Mouse (Mus musculus): Measurements from ENCODE around the gene Nol11. TPM values are rescaled to one million over a fixed set of nuclear protein-coding genes. Genes with fewer than 3 reads are reported as not detected.
A peak's percentile ranks its signal among the peaks of the same experiment; 100 is the strongest.

Gene Nol11
- polyA plus RNA-seq, 1 experiment from 2014 or later: 48.8 TPM

DNA sequence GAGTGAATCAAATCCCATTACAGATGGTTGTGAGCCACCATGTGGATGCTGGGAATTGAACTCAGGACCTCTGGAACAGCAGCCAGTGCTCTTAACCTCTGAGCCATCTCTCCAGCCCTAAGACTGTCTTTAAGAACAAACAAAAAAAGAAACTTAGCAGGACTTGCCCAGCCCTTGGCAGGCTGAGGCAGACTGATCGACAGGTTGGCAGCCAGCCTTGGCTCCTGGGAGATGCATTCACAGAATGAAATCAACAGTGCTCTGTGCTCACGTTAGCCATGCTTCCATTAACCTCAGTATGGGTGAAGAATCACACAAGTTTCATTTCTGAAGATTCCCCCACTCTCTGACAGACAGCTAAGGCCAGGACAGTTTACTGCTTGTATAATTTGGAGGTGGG, 1.2 kb upstream of the Nol11 start:
- no peaks in the 10 kb centered on the region for H3K9me3 ChIP-seq (replicated peaks; ENCODE audit: control insufficient read depth, low read length)
- no peak overlapping the region for H3K4me2 ChIP-seq
- H3K4me1 ChIP-seq (ENCODE audit: control insufficient read depth, insufficient read depth, low read length): peaks cover 6% of the 10 kb centered on the region; the same call in 1 of the 2 replicates
- peaks cover 5% of the 10 kb centered on the region for H3K36me3 ChIP-seq (ENCODE audit: control insufficient read depth, insufficient read depth, low read length)
- H3K4me3 ChIP-seq (ENCODE audit: low read depth, low read length): no peak overlapping the region
- H3K9ac ChIP-seq (ENCODE audit: low read depth, low read length): no peak overlapping the region
- 71% methylated on average over 2 of the region's 2 CpGs for WGBS (ENCODE audit: insufficient replicate concordance)
- H3K27ac ChIP-seq (ENCODE audit: low read depth, low read length): no peak overlapping the region
- H3K27me3 ChIP-seq (ENCODE audit: control insufficient read depth, insufficient read depth, low read length): no peaks in the 10 kb centered on the region
- no peak for ATAC-seq (replicated peaks; ENCODE audit: insufficient number of reproducible peaks, low FRiP score, low TSS enrichment)

DNA sequence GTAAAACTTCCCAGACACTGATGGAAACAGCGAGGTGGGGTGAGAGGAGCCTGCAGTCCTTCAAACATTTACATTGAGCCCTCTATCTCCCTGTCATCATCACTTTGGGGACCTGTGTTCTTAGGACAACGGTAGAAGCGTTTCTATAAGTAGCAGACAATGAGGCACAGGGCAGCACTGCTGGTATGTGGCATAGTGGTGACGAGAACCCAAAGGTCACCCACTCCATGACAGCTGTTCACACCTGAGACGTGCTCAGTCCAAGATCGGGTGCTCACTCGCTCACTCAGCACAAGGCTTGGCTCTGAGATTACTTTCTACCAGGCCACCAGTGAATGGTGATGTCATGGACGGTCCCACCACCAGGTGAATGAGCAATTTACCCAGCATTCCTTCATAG, 5.4 kb downstream of the Nol11 start:
- Histone ChIP-seq H3K9me3 (replicated peaks; ENCODE audit: control insufficient read depth, low read length) (no peaks in the 10 kb centered on the region), H3K36me3 (ENCODE audit: control insufficient read depth, insufficient read depth, low read length) (peaks cover 19% of the 10 kb centered on the region), H3K27ac (ENCODE audit: low read depth, low read length) (no peak overlapping the region), H3K9ac (ENCODE audit: low read depth, low read length) (no peak overlapping the region), H3K27me3 (ENCODE audit: control insufficient read depth, insufficient read depth, low read length) (no peaks in the 10 kb centered on the region), H3K4me2 (no peak overlapping the region), H3K4me1 (ENCODE audit: control insufficient read depth, insufficient read depth, low read length) (peaks cover 5% of the 10 kb centered on the region; the same call in 1 of the 2 replicates), H3K4me3 (ENCODE audit: low read depth, low read length) (no peak overlapping the region)
- 61% methylated on average over 8 of the region's 8 CpGs for WGBS (ENCODE audit: insufficient replicate concordance)
- no peak for ATAC-seq (replicated peaks; ENCODE audit: insufficient number of reproducible peaks, low FRiP score, low TSS enrichment)

DNA sequence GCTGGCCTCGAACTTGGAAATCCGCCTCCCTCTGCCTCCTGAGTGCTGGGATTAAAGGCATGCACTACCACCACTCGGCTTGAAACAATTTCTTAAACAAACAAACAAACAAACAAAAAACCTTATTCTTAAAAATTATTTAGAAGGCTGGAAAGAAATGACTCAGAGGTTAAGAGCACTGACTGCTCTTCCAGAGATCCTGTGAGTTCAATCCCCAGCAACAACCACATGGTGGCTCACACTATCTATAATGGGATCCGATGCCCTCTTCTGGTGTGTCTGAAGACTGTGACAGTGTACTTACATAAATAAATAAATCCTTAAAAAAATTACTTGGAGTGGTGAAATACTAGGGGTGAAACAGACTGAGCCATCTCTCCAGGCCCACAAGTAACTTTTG, 28.0 kb downstream of the Nol11 start:
- no peaks in the 10 kb centered on the region for H3K27me3 ChIP-seq (ENCODE audit: control insufficient read depth, insufficient read depth, low read length)

DNA sequence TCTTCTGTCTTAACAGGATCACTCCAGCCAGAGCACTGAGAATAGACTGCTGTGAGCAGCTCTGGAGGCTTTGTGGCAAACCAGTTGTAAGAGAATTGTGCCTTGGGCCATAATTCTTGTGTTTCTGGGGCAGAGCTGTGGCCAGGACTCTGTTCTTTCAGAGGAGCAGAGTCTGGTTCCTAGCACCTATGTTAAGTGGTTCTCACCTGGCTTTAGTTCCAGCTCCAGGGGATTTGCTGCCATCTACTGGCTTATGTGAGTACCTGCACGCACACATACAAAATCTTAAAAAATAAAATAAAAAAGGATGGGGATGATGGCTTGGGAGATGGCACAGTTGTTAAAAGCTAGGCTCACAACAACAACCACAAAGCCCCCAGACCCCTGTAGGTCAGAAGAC, 30.1 kb downstream of the Nol11 start:
- 53% methylated on average over 1 of the region's 1 CpGs for WGBS (ENCODE audit: insufficient replicate concordance)
- Histone ChIP-seq H3K27ac (ENCODE audit: low read depth, low read length) (no peak overlapping the region), H3K4me1 (ENCODE audit: control insufficient read depth, insufficient read depth, low read length) (peaks cover 3% of the 10 kb centered on the region; the same call in 1 of the 2 replicates), H3K4me3 (ENCODE audit: low read depth, low read length) (no peak overlapping the region), H3K27me3 (ENCODE audit: control insufficient read depth, insufficient read depth, low read length) (no peaks in the 10 kb centered on the region), H3K9ac (ENCODE audit: low read depth, low read length) (no peak overlapping the region), H3K9me3 (replicated peaks; ENCODE audit: control insufficient read depth, low read length) (no peaks in the 10 kb centered on the region; the same call in 1 of the 2 replicates), H3K4me2 (no peak overlapping the region), H3K36me3 (ENCODE audit: control insufficient read depth, insufficient read depth, low read length) (no peaks in the 10 kb centered on the region)
- ATAC-seq (replicated peaks; ENCODE audit: insufficient number of reproducible peaks, low FRiP score, low TSS enrichment): no peak

More for the DNA sequence above, 28.0 kb downstream of the Nol11 start:
- ATAC-seq (replicated peaks; ENCODE audit: insufficient number of reproducible peaks, low FRiP score, low TSS enrichment): no peak
- peaks cover 3% of the 10 kb centered on the region for H3K36me3 ChIP-seq (ENCODE audit: control insufficient read depth, insufficient read depth, low read length)
- no peak overlapping the region for H3K4me3 ChIP-seq (ENCODE audit: low read depth, low read length)
- H3K4me1 ChIP-seq (ENCODE audit: control insufficient read depth, insufficient read depth, low read length): peaks cover 3% of the 10 kb centered on the region; the same call in 1 of the 2 replicates
- H3K9ac ChIP-seq (ENCODE audit: low read depth, low read length): no peak overlapping the region
- H3K9me3 ChIP-seq (replicated peaks; ENCODE audit: control insufficient read depth, low read length): no peaks in the 10 kb centered on the region; the same call in 1 of the 2 replicates
- H3K27ac ChIP-seq (ENCODE audit: low read depth, low read length): no peak overlapping the region
- no peak overlapping the region for H3K4me2 ChIP-seq
- 75% methylated on average over 4 of the region's 4 CpGs for WGBS (ENCODE audit: insufficient replicate concordance)

DNA sequence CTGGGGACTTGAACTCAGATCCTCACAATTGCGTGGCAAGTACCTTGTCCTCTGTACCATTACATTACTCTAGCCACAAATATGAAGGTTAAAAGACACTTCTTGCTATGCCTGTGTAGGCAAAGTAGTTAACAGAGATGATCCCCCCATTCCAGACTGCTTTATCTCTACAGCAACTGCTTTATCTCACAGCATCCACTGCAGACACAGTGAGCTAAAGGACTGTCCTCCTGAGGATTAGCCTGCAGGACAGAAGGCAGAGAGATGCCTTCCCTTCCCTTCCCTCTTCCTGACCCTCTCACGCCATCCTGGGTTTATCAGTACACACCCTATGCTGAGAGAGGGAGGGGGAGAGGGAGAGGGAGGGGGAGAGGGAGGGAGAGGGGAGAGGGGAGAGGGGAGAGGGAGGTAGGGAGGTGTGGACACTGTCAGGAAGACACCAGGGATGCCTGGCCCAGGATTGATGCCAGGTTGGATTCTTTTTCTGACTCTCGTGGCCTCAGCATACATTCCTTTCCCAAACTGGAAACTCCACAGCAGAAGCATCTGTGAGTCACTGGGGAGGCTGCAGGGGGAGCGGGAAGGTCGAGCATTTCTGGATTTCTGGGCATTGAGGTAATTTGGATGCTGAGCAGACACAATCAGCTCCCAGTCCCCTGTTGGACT, 32.1 kb downstream of the Nol11 start:
- H3K27ac ChIP-seq (ENCODE audit: low read depth, low read length): peak overlapping the region; percentile 48
- H3K9me3 ChIP-seq (replicated peaks; ENCODE audit: control insufficient read depth, low read length): no peaks in the 10 kb centered on the region; the same call in 1 of the 2 replicates
- H3K4me2 ChIP-seq: no peak overlapping the region
- H3K9ac ChIP-seq (ENCODE audit: low read depth, low read length): no peak overlapping the region
- no peaks in the 10 kb centered on the region for H3K36me3 ChIP-seq (ENCODE audit: control insufficient read depth, insufficient read depth, low read length)
- H3K4me3 ChIP-seq (ENCODE audit: low read depth, low read length): no peak overlapping the region
- peaks cover 3% of the 10 kb centered on the region; the same call in 1 of the 2 replicates for H3K4me1 ChIP-seq (ENCODE audit: control insufficient read depth, insufficient read depth, low read length)
- 28% methylated on average over 5 of the region's 5 CpGs for WGBS (ENCODE audit: insufficient replicate concordance)
- ATAC-seq (replicated peaks; ENCODE audit: insufficient number of reproducible peaks, low FRiP score, low TSS enrichment): peak; percentile 55; the same call in 1 of the 2 replicates
- H3K27me3 ChIP-seq (ENCODE audit: control insufficient read depth, insufficient read depth, low read length): no peaks in the 10 kb centered on the region

DNA sequence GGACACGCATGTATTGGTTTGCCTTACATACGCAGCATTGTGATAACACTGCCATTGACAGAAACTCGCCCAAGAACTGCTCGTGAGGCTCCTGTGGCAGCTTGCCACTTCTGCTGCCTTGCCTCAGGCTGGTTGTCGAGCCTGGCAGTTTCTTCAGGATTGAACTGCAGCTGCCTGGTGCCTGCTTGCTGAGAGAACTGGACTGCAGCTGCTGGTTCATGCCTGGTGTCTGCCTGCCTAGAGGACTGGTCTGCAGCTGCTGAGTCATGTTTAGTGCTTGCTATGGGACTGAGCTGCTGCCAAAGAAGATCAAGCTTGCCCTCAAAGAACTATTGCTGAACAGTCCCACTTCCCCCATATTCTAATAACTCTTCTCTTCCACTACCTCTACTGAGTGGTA, 33.9 kb downstream of the Nol11 start:
- no peak overlapping the region for H3K9ac ChIP-seq (ENCODE audit: low read depth, low read length)
- H3K4me2 ChIP-seq: no peak overlapping the region
- no peak overlapping the region for H3K4me3 ChIP-seq (ENCODE audit: low read depth, low read length)
- H3K36me3 ChIP-seq (ENCODE audit: control insufficient read depth, insufficient read depth, low read length): no peaks in the 10 kb centered on the region
- WGBS (ENCODE audit: insufficient replicate concordance): 83% methylated on average over 5 of the region's 5 CpGs
- no peaks in the 10 kb centered on the region for H3K27me3 ChIP-seq (ENCODE audit: control insufficient read depth, insufficient read depth, low read length)
- ATAC-seq (replicated peaks; ENCODE audit: insufficient number of reproducible peaks, low FRiP score, low TSS enrichment): no peak
- no peak overlapping the region for H3K27ac ChIP-seq (ENCODE audit: low read depth, low read length)
- H3K9me3 ChIP-seq (replicated peaks; ENCODE audit: control insufficient read depth, low read length): no peaks in the 10 kb centered on the region; the same call in 1 of the 2 replicates
- peaks cover 3% of the 10 kb centered on the region; the same call in 1 of the 2 replicates for H3K4me1 ChIP-seq (ENCODE audit: control insufficient read depth, insufficient read depth, low read length)

DNA sequence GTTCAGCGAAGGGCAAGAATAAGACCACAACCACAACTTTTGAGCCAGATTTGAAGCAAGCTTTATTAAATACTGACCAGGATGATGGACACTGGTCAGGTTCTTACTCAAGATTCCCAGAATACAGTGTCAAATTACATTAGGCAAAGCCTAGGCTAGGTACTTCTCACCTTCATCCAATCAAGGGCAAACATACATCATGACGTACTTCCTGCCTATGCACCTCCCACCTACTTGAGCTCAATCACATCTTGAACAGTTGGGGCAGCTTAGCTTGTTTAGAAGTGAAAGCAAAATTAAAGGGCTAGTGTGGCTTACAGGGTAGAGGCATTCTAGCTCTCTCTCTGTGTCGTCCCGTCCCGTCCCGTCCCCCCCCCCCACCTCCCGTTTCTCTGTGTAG, 34.8 kb downstream of the Nol11 start:
- Histone ChIP-seq H3K9me3 (replicated peaks; ENCODE audit: control insufficient read depth, low read length) (no peaks in the 10 kb centered on the region; the same call in 1 of the 2 replicates), H3K27me3 (ENCODE audit: control insufficient read depth, insufficient read depth, low read length) (no peaks in the 10 kb centered on the region), H3K4me2 (no peak overlapping the region), H3K4me1 (ENCODE audit: control insufficient read depth, insufficient read depth, low read length) (peaks cover 3% of the 10 kb centered on the region; the same call in 1 of the 2 replicates), H3K4me3 (ENCODE audit: low read depth, low read length) (no peak overlapping the region), H3K27ac (ENCODE audit: low read depth, low read length) (no peak overlapping the region), H3K36me3 (ENCODE audit: control insufficient read depth, insufficient read depth, low read length) (no peaks in the 10 kb centered on the region), H3K9ac (ENCODE audit: low read depth, low read length) (no peak overlapping the region)
- no peak for ATAC-seq (replicated peaks; ENCODE audit: insufficient number of reproducible peaks, low FRiP score, low TSS enrichment)
- 67% methylated on average over 7 of the region's 7 CpGs for WGBS (ENCODE audit: insufficient replicate concordance)

DNA sequence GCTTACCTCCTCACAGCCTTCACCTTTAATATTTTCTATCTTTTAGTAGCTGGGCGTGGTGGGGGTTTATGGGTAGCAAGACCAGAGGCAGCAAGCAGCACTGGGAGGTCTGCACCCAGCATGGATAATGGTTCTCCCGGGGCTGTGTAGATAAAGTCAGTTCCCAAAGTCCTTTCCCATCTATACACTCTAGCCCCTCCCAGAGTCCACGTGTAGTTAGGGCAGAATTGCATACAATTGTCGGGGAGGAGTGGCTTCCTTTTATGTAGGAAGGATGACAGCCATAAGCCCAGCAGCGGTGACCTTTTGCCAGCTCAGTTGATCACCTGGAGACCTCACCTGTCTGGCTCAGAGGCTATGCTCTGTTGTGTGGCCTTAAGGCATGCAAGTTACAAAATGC, 35.5 kb downstream of the Nol11 start:
- Histone ChIP-seq H3K4me1 (ENCODE audit: control insufficient read depth, insufficient read depth, low read length) (peaks cover 3% of the 10 kb centered on the region; the same call in 1 of the 2 replicates), H3K27ac (ENCODE audit: low read depth, low read length) (no peak overlapping the region), H3K9ac (ENCODE audit: low read depth, low read length) (no peak overlapping the region), H3K4me2 (no peak overlapping the region), H3K27me3 (ENCODE audit: control insufficient read depth, insufficient read depth, low read length) (no peaks in the 10 kb centered on the region), H3K9me3 (replicated peaks; ENCODE audit: control insufficient read depth, low read length) (no peaks in the 10 kb centered on the region), H3K36me3 (ENCODE audit: control insufficient read depth, insufficient read depth, low read length) (no peaks in the 10 kb centered on the region), H3K4me3 (ENCODE audit: low read depth, low read length) (no peak overlapping the region)
- WGBS (ENCODE audit: insufficient replicate concordance): 73% methylated on average over 5 of the region's 5 CpGs
- ATAC-seq (replicated peaks; ENCODE audit: insufficient number of reproducible peaks, low FRiP score, low TSS enrichment): no peak

DNA sequence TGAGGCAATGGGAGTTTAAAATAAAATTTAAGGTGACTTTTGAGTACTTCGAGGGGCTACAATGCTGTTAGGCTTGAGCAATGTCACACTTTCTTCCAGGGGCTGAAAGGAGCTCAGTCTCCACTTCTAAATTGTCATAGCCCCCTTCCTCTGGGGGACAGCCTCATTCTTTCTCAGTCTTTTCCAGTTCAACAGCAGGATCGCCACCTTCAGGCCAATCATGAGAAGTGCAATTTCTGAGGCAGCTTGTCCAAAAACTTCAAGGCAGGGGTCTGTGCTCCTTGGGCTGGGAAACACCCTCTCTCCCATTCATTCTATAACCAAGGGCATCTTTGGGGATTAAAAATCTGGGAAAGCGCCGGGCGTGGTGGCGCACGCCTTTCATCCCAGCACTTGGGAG, 37.4 kb downstream of the Nol11 start:
- Histone ChIP-seq H3K9me3 (replicated peaks; ENCODE audit: control insufficient read depth, low read length) (no peaks in the 10 kb centered on the region), H3K4me1 (ENCODE audit: control insufficient read depth, insufficient read depth, low read length) (no peaks in the 10 kb centered on the region), H3K27ac (ENCODE audit: low read depth, low read length) (no peak overlapping the region), H3K4me2 (no peak overlapping the region), H3K36me3 (ENCODE audit: control insufficient read depth, insufficient read depth, low read length) (no peaks in the 10 kb centered on the region), H3K27me3 (ENCODE audit: control insufficient read depth, insufficient read depth, low read length) (no peaks in the 10 kb centered on the region), H3K4me3 (ENCODE audit: low read depth, low read length) (no peak overlapping the region), H3K9ac (ENCODE audit: low read depth, low read length) (no peak overlapping the region)
- 69% methylated on average over 7 of the region's 7 CpGs for WGBS (ENCODE audit: insufficient replicate concordance)
- no peak for ATAC-seq (replicated peaks; ENCODE audit: insufficient number of reproducible peaks, low FRiP score, low TSS enrichment)

All from heart, embryonic 11.5 days (tissue).